Mouse (Mus musculus) embryonic fibroblast, embryonic 13.5 days (primary cell): ENCODE data around the gene Fzd10. TPM values are rescaled to one million over a fixed set of nuclear protein-coding genes. Genes with fewer than 3 reads are reported as not detected.

Experiments
- H3K27ac ChIP-seq: 2 replicates; pipeline ENCODE4 v1.5.1; 2012; ENCODE audit warnings: low read length, control low read depth, inconsistent platforms; ENCODE audit not compliant: insufficient read depth
- H3K4me1 ChIP-seq: 2 replicates; pipeline ENCODE4 v1.6.1; 2011; ENCODE audit warnings: low read length; ENCODE audit not compliant: control insufficient read depth, insufficient read depth
- H3K4me3 ChIP-seq: 2 replicates; pipeline ENCODE4 v1.5.1; 2011; ENCODE audit warnings: mild to moderate bottlenecking, control low read depth, low read length; ENCODE audit not compliant: insufficient read depth
- CTCF ChIP-seq: IDR thresholded peaks from 2 replicates; pipeline ENCODE4 v1.5.1; 2011; ENCODE audit warnings: mild to moderate bottlenecking, control low read depth, low read length, moderate library complexity, borderline replicate concordance; ENCODE audit not compliant: insufficient read depth
- POLR2A ChIP-seq: IDR thresholded peaks from 2 replicates; pipeline ENCODE4 v1.6.1; 2011; ENCODE audit warnings: low read depth, mild to moderate bottlenecking, control low read depth, low read length, moderate library complexity
- polyA plus RNA-seq: library from polyadenylated mRNA; stranded (reverse); fragments of >200 nt; gene quantifications from 2 replicates; pipeline ENCODE4 v1.2.4, GENCODE M21; 2011; ENCODE audit warnings: low read depth; ENCODE audit not compliant: missing spikeins, insufficient read length

The Fzd10 gene
- polyA plus RNA-seq, 1 experiment = 0.47 TPM

GRCm38 (mm10) chr5:128575997-128576579, 24.6 kb upstream of the Fzd10 start:
- no peak for TF ChIP-seq POLR2A
- no peak overlapping the region for H3K27ac ChIP-seq
- H3K4me3 ChIP-seq = no peak overlapping the region
- H3K4me1 ChIP-seq = no peaks in the 10 kb centered on the region

- Histone ChIP-seq H3K4me1 (no peaks in the 10 kb centered on the region), H3K4me3 (no peak overlapping the region), H3K27ac (no peak overlapping the region)
- TF ChIP-seq POLR2A = no peak
- TF ChIP-seq CTCF = no peak
Measured at GRCm38 (mm10) chr5:128579047-128579650, 21.5 kb upstream of the Fzd10 start.

DNA sequence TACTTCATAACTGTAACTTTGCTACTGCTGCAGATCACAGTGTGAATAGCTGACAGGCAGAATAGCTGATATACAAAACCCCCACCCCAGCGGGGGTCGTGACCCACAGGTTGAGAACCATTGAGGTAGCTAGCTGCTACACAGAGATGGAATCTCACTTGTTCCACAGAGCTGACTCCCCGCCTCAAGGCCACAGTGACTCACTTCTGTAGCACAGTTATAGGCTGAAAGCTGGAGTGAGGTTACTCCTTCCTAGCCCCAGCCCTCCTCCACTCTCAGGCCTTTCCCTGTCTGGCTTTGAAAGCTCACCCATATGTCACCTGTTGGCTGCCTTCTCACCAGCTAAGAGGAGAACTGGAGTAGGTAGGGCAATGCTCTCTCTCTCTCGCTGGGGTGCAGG, 19.7 kb upstream of the Fzd10 start:
- no peak overlapping the region for H3K27ac ChIP-seq
- H3K4me1 ChIP-seq = no peaks in the 10 kb centered on the region
- TF ChIP-seq POLR2A = no peak
- TF ChIP-seq CTCF = no peak
- H3K4me3 ChIP-seq = no peak overlapping the region

DNA sequence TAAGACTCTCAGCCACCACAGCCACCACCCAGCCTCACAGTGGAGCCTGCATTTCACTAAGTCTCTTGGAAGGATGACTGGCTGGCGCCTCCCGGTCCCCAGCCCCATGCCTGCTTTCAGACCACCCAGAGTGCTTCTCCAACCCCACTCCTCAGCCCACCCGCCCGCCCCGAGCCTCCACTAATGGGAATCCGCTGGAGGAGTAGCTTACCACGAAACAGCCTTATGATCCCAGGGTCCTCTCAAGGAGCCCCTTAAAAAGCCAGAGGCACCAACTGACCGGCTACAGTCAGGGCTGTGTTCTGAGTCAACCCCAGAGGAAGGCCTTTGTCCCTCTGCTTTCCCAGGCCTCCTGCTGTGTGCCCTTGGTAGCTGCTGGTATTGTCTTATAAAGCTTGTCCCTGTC, 19.1 kb upstream of the Fzd10 start:
- TF ChIP-seq POLR2A = no peak
- TF ChIP-seq CTCF = no peak
- H3K4me3 ChIP-seq = no peak overlapping the region
- no peak overlapping the region for H3K27ac ChIP-seq
- no peaks in the 10 kb centered on the region for H3K4me1 ChIP-seq

DNA sequence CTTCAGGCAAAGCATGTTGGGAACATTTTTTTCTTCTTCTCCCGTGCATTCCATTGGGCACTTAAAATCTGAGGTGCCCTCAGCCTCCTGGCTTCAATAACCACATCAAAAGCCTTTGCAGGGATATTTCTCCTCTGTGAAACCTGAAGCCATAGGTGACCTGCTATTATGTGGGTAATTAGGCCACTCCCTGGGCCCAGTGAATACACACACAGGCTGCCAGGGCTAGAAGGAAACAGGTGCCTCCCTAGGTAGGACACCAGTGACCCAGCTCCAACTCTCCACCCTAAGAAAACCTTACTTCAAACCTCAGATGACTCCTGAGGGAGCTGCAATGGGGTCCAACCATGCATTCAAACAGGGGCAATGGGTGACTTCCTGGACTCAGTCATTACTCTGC, 11.4 kb upstream of the Fzd10 start:
- Histone ChIP-seq H3K4me1 (no peaks in the 10 kb centered on the region), H3K27ac (no peak overlapping the region), H3K4me3 (no peak overlapping the region)
- TF ChIP-seq POLR2A (no peak), CTCF (no peak)

DNA sequence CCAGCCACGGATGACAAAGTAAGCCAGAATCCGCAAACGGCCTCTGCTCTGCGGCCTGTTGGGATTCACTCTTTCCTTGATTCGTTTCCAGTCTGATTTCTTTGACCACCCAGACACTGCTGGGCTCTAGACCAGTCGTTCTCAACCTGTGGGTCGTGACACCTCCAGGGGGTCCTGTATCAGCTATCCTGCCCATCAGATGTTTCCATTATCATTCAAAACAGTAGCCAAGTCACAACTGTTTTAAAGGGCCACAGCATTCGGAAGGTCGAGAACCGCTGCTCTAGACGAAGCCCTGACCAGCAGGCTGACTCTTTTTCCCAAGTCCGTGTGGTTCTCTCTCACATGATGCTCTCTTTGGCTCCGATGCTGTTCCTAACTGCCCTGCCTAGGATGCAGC, 7.2 kb upstream of the Fzd10 start:
- Histone ChIP-seq H3K4me1 (no peaks in the 10 kb centered on the region), H3K4me3 (no peak overlapping the region), H3K27ac (no peak overlapping the region)
- TF ChIP-seq CTCF = no peak
- no peak for TF ChIP-seq POLR2A

- TF ChIP-seq CTCF = no peak
- no peak for TF ChIP-seq POLR2A
- Histone ChIP-seq H3K4me1 (no peaks in the 10 kb centered on the region; the same call in 1 of the 2 replicates), H3K27ac (no peak overlapping the region), H3K4me3 (no peak overlapping the region)
Measured at GRCm38 (mm10) chr5:128596813-128597212, 3.8 kb upstream of the Fzd10 start.

GRCm38 (mm10) chr5:128597381-128597780, 3.3 kb upstream of the Fzd10 start:
- Histone ChIP-seq H3K27ac (no peak overlapping the region), H3K4me3 (no peak overlapping the region), H3K4me1 (no peaks in the 10 kb centered on the region; the same call in 1 of the 2 replicates)
- TF ChIP-seq POLR2A (no peak), CTCF (no peak)

DNA sequence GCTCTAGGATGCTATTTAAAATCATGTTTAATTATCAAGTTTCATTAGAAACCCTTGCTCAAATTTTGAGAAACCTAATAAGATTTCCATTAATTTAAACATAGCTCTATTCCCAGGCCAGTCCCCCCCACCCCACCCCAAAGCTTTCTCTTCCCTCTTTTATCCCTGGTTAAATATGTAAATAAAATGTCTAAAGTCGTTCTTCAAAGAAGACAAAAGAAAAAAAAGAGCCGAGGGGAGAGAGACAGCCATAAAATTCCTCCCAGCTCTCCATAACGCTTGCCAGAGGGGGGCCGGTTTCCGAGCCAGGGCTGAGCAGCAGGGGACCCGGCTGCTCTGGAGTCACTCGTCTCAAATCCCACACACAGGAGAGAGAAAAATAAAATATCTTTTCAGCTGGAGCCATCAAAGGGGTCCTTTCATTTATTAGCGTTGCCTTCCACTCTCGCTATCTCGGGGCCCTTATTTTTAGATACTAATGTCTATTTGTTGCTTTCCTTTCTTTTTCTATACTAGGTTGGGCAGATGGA, 2.4 kb upstream of the Fzd10 start:
- TF ChIP-seq POLR2A = no peak
- no peak for TF ChIP-seq CTCF
- Histone ChIP-seq H3K4me1 (no peaks in the 10 kb centered on the region; the same call in 1 of the 2 replicates), H3K4me3 (no peak overlapping the region), H3K27ac (no peak overlapping the region)

DNA sequence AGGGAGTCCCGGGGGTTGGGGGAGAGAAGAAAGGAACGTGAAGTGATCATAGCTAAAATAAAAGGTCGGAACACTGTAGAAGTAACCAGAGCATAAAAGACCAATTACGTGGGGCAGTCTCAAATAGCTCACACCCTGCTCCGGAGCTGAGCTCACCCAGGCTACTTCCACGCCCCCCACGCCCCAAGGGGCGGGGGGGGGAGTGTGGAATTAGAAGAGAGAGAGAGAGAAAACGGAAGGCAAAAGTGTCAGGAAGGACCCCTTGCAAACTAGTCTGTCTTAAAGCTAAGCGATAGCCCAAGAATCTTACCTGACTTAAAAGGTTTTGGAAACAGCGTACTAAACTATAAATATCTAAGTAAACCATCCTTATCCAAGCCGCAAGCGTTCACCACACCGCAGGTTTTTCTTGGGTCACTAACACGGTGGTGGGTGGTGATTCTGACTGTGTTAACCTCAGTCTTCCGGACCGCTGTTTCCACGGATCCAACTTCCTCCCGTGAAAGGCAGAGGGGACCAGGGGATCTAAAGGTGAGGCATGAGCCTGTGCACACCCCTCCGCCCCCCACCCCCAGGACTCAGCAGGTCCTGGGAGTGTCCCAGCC, 1.8 kb upstream of the Fzd10 start:
- H3K27ac ChIP-seq = no peak overlapping the region
- H3K4me1 ChIP-seq = no peaks in the 10 kb centered on the region; the same call in 1 of the 2 replicates
- H3K4me3 ChIP-seq = no peak overlapping the region; the same call in 1 of the 2 replicates
- TF ChIP-seq POLR2A = no peak
- no peak for TF ChIP-seq CTCF
